Mouse (Mus musculus) skeletal muscle tissue, postnatal 0 days (tissue): ENCODE measurements around the gene Prkag1. TPM values are rescaled to one million over a fixed set of nuclear protein-coding genes. Genes with fewer than 3 reads are reported as not detected.

Source experiments
- polyA plus RNA-seq: library from polyadenylated mRNA; unstranded; fragments of >200 nt; fragmentation: Nextera tagmentation; extraction: Ambion mirVana; gene quantifications from 2 replicates; pipeline ENCODE4 v1.2.1, GENCODE M21; 2015

The Prkag1 gene
- 45.5 and 53.7 TPM in 2 replicates for polyA plus RNA-seq

DNA sequence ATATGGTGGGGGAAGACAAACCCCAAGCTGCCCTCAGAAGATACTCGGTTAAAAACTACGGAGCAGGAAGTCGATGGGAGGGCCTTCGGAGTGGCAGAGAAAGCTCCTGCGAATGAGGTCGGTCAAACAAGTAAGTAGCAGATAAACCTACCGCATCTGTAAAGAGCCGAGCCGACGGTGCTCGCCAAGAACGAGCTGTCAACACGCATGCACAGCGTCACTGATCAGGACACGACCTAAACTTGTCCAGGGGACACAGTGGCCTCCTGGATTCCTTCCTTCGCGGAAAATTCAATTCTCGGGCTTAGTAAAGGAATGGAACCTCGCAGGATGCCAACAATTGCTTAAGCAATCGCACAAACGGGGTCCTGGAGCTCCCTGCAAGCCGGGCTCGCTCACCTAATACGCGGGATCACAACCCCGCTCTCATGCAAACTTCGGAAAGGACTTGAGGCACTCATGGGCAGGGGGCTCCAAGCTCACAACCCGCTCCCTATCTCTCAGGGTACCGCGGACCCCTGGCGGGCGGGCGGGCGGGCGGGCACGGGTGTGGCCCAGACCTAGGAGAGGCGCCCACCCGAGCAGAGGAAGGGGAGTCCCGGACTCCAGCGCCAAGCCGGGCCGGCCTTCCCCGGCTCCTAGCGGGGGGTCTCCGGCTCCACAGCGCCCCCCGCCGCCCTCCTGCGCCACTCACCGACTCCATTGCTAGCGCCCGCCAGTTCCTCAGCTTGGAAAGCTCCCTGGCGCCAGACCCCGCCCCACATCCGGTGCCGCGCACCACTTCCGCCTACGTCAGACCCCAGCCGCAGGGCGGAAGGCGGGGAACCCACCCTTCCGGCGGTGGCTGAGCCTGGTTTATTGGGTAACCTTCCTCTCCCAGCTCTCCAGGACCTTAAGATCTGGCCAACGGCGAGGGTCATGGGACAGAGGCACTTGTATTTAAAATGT, at the start of gene Prkag1:
Prkag1 (minus strand) TSS at position 786 of the 948 bp plus-strand sequence.

DNA sequence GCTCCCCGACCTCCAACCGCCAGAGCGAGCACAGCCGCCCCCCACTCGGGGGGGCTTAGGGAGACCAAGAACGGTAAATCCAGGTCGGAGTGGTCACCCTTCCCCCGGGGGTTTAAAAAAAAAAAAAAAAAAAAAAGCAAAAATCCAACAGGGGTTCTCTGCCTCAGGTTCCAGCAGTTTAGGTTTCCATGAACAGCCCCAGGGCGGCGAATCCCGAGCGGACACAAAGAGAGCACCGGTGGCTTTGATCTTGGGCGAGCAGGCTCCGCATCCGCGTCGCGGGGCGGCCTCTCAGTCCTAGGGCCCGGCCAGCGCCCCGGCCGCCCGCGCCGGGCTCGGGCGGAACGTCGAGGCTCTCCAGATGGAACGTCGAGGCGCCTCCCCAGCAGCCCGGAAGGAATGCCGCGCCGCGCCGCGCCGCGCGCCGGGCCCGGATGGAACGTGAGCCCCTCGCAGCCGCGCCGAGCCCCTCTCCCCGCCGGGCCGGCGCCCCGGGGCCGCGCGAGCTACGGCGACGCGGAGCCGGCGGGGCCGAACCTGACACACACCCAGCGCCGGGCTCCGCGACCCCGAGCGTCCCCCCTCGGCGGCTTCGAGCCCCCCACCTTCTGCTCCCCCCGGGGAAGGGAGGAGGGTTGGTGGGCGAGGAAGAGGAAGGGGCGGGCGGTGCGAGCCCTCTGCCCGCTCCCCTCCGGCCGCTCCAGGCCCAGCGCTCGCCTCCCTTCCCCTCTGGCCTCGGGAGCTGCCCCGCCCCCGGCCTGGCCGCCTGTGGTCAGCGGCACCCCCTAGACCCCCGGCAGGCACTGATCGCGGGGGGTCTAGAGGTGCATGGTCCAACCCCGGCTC, 40.0 kb upstream of the Prkag1 start, which contains the start of gene Kmt2d:
Kmt2d (minus strand) TSS at position 135 of the 846 bp plus-strand sequence.

DNA sequence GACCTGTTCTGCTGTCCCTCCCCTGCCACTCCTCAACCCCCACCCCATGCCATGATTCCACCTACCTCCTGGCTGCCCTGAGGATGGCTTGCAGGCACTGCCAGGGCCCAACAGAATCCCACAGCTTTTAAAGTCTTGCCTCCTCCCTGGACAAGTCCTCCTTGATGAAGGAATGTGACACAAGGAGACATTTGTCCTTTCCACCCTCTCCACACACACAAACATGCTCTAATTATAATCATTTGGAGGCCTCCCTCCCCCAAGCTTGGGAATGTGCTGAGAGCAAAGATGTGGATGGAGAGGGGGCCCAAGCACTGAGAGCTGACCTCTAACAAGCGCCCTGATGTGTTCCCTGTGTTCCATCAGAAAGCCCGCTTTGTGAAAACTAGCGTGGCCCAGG, 21.9 kb downstream of the Prkag1 start, which contains the start of gene Ddn:
Ddn (minus strand) TSS at position 101 of the 400 bp plus-strand sequence.

DNA sequence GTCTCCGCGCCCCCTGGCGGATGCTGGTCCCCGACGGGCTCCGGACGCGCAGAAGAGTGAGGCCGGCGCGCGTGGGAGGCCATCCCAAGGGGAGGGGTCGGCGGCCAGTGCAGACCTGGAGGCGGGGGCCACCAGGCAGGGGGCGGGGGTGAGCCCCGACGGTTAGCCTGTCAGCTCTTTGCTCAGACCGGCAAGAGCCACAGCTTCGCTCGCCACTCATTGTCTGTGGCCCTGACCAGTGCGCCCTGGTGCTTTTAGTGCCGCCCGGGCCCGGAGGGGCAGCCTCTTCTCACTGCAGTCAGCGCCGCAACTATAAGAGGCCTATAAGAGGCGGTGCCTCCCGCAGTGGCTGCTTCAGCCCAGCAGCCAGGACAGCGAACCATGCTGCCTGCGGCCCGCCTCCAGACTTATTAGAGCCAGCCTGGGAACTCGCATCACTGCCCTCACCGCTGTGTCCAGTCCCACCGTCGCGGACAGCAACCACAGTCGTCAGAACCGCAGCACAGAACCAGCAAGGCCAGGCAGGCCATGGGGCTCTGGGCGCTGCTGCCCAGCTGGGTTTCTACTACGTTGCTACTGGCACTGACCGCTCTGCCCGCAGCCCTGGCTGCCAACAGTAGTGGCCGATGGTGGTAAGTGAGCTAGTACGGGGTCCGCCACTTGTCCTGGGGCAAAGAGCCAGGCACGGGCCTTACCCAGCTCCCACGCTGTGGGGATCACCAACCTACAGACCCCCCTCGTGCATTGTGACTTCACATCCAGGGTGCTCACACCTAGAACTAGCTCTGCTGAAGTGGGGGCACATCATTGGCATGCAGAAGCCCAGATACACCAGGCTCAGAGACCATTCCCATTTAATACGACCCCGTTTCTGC, 41.4 kb downstream of the Prkag1 start, which contains the start of gene Wnt1:
Wnt1 (plus strand) TSS at position 197 of the 875 bp plus-strand sequence.

DNA sequence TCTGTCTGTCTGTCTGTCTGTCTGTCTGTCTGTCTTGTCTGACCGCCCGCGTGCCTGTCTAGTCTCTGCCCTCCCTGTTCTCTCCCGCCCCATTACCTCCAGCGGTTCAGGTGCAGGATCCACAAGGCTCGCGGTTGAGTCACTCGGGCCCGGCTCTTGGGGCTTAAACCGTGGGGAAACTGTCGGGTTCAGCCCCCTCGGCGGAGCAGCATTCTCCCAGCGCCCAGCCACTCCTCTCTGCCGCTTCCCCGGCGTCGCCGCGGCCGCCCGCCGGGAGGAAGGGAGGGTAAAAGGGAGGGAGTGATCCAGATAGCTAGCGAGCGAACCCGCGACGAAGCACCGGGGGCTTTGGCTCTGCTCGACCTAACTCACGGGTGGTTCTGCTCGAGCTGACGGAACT, 53.6 kb downstream of the Prkag1 start, which contains the start of gene Wnt10b:
Wnt10b (minus strand) TSS at position 389 of the 400 bp plus-strand sequence.

Other genes starting within 250 kb of the Prkag1 start
- gene Adcy6, start 221.4 kb downstream of the Prkag1 start, polyA plus RNA-seq = 9.2 and 10.9 TPM in 2 replicates
- gene Cacnb3, start 200.7 kb downstream of the Prkag1 start, polyA plus RNA-seq = 5.6 and 8.6 TPM in 2 replicates
- 10.8 and 12.4 TPM in 2 replicates for gene Ddx23, start 168.6 kb downstream of the Prkag1 start, polyA plus RNA-seq
- 0.36 and 0.50 TPM in 2 replicates for gene Rnd1, start 154.1 kb downstream of the Prkag1 start, polyA plus RNA-seq
- gene Ccdc65, start 123.3 kb downstream of the Prkag1 start, polyA plus RNA-seq = 0.09 TPM in 2 replicates
- 25.1 and 47.1 TPM in 2 replicates for gene Fkbp11, start 103.3 kb downstream of the Prkag1 start, polyA plus RNA-seq
- 11.0 and 13.7 TPM in 2 replicates for gene Arf3, start 68.3 kb downstream of the Prkag1 start, polyA plus RNA-seq
- 0.28 and 0.37 TPM in 2 replicates for gene Wnt10b, start 53.4 kb downstream of the Prkag1 start, polyA plus RNA-seq
- 0.09 and 0.13 TPM in 2 replicates for gene Wnt1, start 41.7 kb downstream of the Prkag1 start, polyA plus RNA-seq
- not detected in 2 replicates for gene Ddn, start 22.0 kb downstream of the Prkag1 start, polyA plus RNA-seq
- gene Kmt2d, start 39.7 kb upstream of the Prkag1 start, polyA plus RNA-seq = 6.1 and 6.8 TPM in 2 replicates
- gene Rhebl1, start 63.0 kb upstream of the Prkag1 start, polyA plus RNA-seq = 4.3 and 6.7 TPM in 2 replicates
- 4.0 and 4.3 TPM in 2 replicates for gene Dhh, start 67.0 kb upstream of the Prkag1 start, polyA plus RNA-seq
- 8.9 and 9.5 TPM in 2 replicates for gene Lmbr1l, start 86.7 kb upstream of the Prkag1 start, polyA plus RNA-seq
- gene Tuba1b, start 103.0 kb upstream of the Prkag1 start, polyA plus RNA-seq = 399 and 497 TPM in 2 replicates
- not detected in 2 replicates for gene Gm49450, start 122.0 kb upstream of the Prkag1 start, polyA plus RNA-seq
- gene Tuba1a, start 122.2 kb upstream of the Prkag1 start, polyA plus RNA-seq = 467 and 630 TPM in 2 replicates
- 32.2 and 35.7 TPM in 2 replicates for gene Tuba1c, start 198.4 kb upstream of the Prkag1 start, polyA plus RNA-seq
- gene Prph, start 223.7 kb upstream of the Prkag1 start, polyA plus RNA-seq = 0.68 and 1.4 TPM in 2 replicates
- 5.8 and 7.8 TPM in 2 replicates for gene Troap, start 243.1 kb upstream of the Prkag1 start, polyA plus RNA-seq